Mouse (Mus musculus) layer of hippocampus, postnatal 10 days (tissue): ENCODE measurements at regions not wholly inside any gene's neighbourhood (a gene's known extent, or its start where the extent isn't known, plus 50 kb on each side); places are given as distances from the start of the nearest gene placed in this dataset.
A peak's percentile ranks its signal among the peaks of the same experiment; 100 is the strongest.

Experiments used
- DNase-seq, 2 experiments: peaks; one replicate each; pipeline ENCODE4 v3.0.0; 2021; ENCODE audit warnings: low spot score in 2 of 2

GRCm38 (mm10) chr3:120898931-120899330 lies 272.6 kb downstream of the Rwdd3 start:
- DNase-seq = no peak

GRCm38 (mm10) chr3:120898258-120898657 lies 273.2 kb downstream of the Rwdd3 start:
- DNase-seq = peak in 1 of 2 experiments; percentile 33

- DNase-seq = no peak
These were observed 273.7 kb downstream of the Rwdd3 start for GRCm38 (mm10) chr3:120897758-120898157.

GRCm38 (mm10) chr3:120897221-120897620 lies 274.3 kb downstream of the Rwdd3 start:
- DNase-seq = peak in 1 of 2 experiments; percentile 35

GRCm38 (mm10) chr3:120886063-120886841 lies 285.2 kb downstream of the Rwdd3 start:
- DNase-seq = peak; percentile 38 to 41

- DNase-seq = no peak
These were observed 286.1 kb downstream of the Rwdd3 start for GRCm38 (mm10) chr3:120885401-120885800.

GRCm38 (mm10) chr3:120884189-120884588 lies 287.3 kb downstream of the Rwdd3 start:
- DNase-seq = no peak

- peak in 1 of 2 experiments; percentile 9 for DNase-seq
These were observed 287.8 kb downstream of the Rwdd3 start for GRCm38 (mm10) chr3:120883650-120884049.

- no peak for DNase-seq
These were observed 292.1 kb downstream of the Rwdd3 start for GRCm38 (mm10) chr3:120879409-120879808.

- DNase-seq = no peak
These were observed 295.8 kb downstream of the Rwdd3 start for GRCm38 (mm10) chr3:120875740-120876139.

- DNase-seq = no peak
These were observed 306.5 kb downstream of the Rwdd3 start for GRCm38 (mm10) chr3:120865036-120865435.

GRCm38 (mm10) chr3:120861641-120862040 lies 309.9 kb downstream of the Rwdd3 start:
- no peak for DNase-seq

GRCm38 (mm10) chr3:120858281-120858680 lies 313.2 kb downstream of the Rwdd3 start:
- peak; percentile 10 to 22 for DNase-seq

- DNase-seq = no peak
These were observed 317.2 kb downstream of the Rwdd3 start for GRCm38 (mm10) chr3:120854322-120854721.

- DNase-seq = no peak
These were observed 327.9 kb downstream of the Rwdd3 start for GRCm38 (mm10) chr3:120843623-120844022.

GRCm38 (mm10) chr3:120823536-120823935 lies 348.0 kb downstream of the Rwdd3 start:
- no peak for DNase-seq

- DNase-seq = no peak
These were observed 359.6 kb downstream of the Rwdd3 start for GRCm38 (mm10) chr3:120811901-120812300.

GRCm38 (mm10) chr3:120810527-120810926 lies 361.0 kb downstream of the Rwdd3 start:
- no peak for DNase-seq

GRCm38 (mm10) chr3:120810048-120810447 lies 361.4 kb downstream of the Rwdd3 start:
- DNase-seq = no peak

GRCm38 (mm10) chr3:120786659-120787058 lies 384.8 kb downstream of the Rwdd3 start:
- peak; percentile 36 to 38 for DNase-seq

GRCm38 (mm10) chr3:120781486-120781885 lies 390.0 kb downstream of the Rwdd3 start:
- no peak for DNase-seq

- no peak for DNase-seq
These were observed 392.4 kb downstream of the Rwdd3 start for GRCm38 (mm10) chr3:120779091-120779490.

- no peak for DNase-seq
These were observed 396.5 kb downstream of the Rwdd3 start for GRCm38 (mm10) chr3:120774951-120775350.
